Mouse (Mus musculus) G1E (cell line): ENCODE results near the gene 4930426L09Rik.

ENCODE experiments used
- CTCF ChIP-seq: IDR thresholded peaks from 2 replicates; pipeline ENCODE4 v1.5.1; 2012; ENCODE audit warnings: low read depth, low read length, inconsistent platforms, mixed read lengths
- GATA1 ChIP-seq: IDR thresholded peaks from 2 replicates; pipeline ENCODE4 v1.6.1; 2012; ENCODE audit warnings: borderline replicate concordance, low read length, inconsistent platforms, mixed read lengths
- GATA2 ChIP-seq: IDR thresholded peaks from 2 replicates; pipeline ENCODE4 v1.6.1; 2012; ENCODE audit warnings: low read depth, low read length, inconsistent platforms, borderline replicate concordance
- POLR2AphosphoS5 ChIP-seq: IDR thresholded peaks from 2 replicates; pipeline ENCODE4 v1.6.1; 2012; ENCODE audit warnings: low read depth, low read length, inconsistent platforms; ENCODE audit not compliant: insufficient replicate concordance
- TAL1 ChIP-seq: conservative IDR thresholded peaks from 2 replicates; pipeline ENCODE4 v1.6.1; 2012; ENCODE audit warnings: low read depth, low read length, inconsistent platforms, mixed read lengths

DNA sequence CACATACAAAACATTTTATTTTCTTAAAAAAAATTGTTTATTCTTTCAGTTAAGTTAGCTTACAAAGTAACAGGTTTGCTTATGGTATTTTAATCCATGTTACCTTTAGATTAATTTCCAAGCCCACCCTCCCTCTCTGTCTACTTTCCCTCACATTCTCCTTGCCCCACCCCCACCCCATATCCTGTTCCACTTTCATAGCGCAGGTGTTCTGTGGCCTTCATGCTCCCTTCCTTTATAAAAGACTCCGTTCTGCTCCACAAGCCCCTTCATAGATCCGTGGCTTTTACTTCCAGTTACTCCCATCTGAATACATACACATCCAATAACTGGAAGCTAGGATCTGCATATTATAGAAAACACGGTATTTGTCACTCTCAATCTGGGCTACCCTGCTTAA is 9.4 kb downstream of the 4930426L09Rik start:
- no peak for TF ChIP-seq CTCF
- TF ChIP-seq TAL1 = no peak
- no peak for TF ChIP-seq POLR2AphosphoS5
- no peak for TF ChIP-seq GATA1
- TF ChIP-seq GATA2 = no peak
